Mouse (Mus musculus) MEL (cell line): Measurements from ENCODE around the gene Vsx1.

Experiments
- CTCF ChIP-seq, 3 experiments: IDR thresholded peaks in 2 of 3; conservative IDR thresholded peaks in 1 of 3; 2 replicates each; pipeline ENCODE4 v1.5.1; 2011 to 2012; ENCODE audit warnings: low read length in 3 of 3, low read depth in 2 of 3, mild to moderate bottlenecking in 2 of 3, improper control_type of control experiment in 1 of 3, inconsistent platforms in 1 of 3, mixed read lengths in 1 of 3, moderate library complexity in 1 of 3; ENCODE audit not compliant: control insufficient read depth in 1 of 3, insufficient read depth in 1 of 3, poor library complexity in 1 of 3, severe bottlenecking in 1 of 3
- EP300 ChIP-seq, 2 experiments: IDR thresholded peaks; 2 replicates each; pipeline ENCODE4 v1.6.1; 2011; ENCODE audit warnings: improper control_type of control experiment in 2 of 2, low read length in 2 of 2, low read depth in 1 of 2, mild to moderate bottlenecking in 1 of 2
- KAT2A ChIP-seq: conservative IDR thresholded peaks from 2 replicates; pipeline ENCODE4 v1.6.1; 2012; ENCODE audit warnings: low read depth, low read length, improper control_type of control experiment, inconsistent platforms
- MAFK ChIP-seq: IDR thresholded peaks from 2 replicates; pipeline ENCODE4 v1.6.1; 2011; ENCODE audit warnings: low read depth, mild to moderate bottlenecking, low read length, improper control_type of control experiment, borderline replicate concordance
- MYB ChIP-seq: IDR thresholded peaks from 2 replicates; pipeline ENCODE4 v1.6.1; 2011; ENCODE audit warnings: mild to moderate bottlenecking, low read depth, low read length, improper control_type of control experiment
- RCOR1 ChIP-seq: IDR thresholded peaks from 2 replicates; pipeline ENCODE4 v1.6.1; 2012; ENCODE audit warnings: low read depth, mild to moderate bottlenecking, inconsistent platforms, low read length, improper control_type of control experiment
- SMC3 ChIP-seq: IDR thresholded peaks from 2 replicates; pipeline ENCODE4 v1.6.1; 2011; ENCODE audit warnings: low read depth, low read length, improper control_type of control experiment
- TAL1 ChIP-seq: IDR thresholded peaks from 2 replicates; pipeline ENCODE4 v1.6.1; 2012; ENCODE audit warnings: mild to moderate bottlenecking, inconsistent platforms, low read length, moderate library complexity, mixed read lengths
- USF1 ChIP-seq: IDR thresholded peaks from 2 replicates; pipeline ENCODE4 v1.6.1; 2014; ENCODE audit warnings: low read depth, mild to moderate bottlenecking, inconsistent platforms, low read length, improper control_type of control experiment, moderate library complexity
- USF2 ChIP-seq, 2 experiments: IDR thresholded peaks; 2 replicates each; pipeline ENCODE4 v1.6.1; 2011 to 2012; ENCODE audit warnings: improper control_type of control experiment in 2 of 2, low read length in 2 of 2, borderline replicate concordance in 1 of 2, inconsistent platforms in 1 of 2, low read depth in 1 of 2, mild to moderate bottlenecking in 1 of 2; ENCODE audit not compliant: insufficient read depth in 1 of 2
- ZNF384 ChIP-seq: IDR thresholded peaks from 2 replicates; pipeline ENCODE4 v1.6.1; 2012; ENCODE audit warnings: low read depth, mild to moderate bottlenecking, inconsistent platforms, low read length, improper control_type of control experiment

DNA sequence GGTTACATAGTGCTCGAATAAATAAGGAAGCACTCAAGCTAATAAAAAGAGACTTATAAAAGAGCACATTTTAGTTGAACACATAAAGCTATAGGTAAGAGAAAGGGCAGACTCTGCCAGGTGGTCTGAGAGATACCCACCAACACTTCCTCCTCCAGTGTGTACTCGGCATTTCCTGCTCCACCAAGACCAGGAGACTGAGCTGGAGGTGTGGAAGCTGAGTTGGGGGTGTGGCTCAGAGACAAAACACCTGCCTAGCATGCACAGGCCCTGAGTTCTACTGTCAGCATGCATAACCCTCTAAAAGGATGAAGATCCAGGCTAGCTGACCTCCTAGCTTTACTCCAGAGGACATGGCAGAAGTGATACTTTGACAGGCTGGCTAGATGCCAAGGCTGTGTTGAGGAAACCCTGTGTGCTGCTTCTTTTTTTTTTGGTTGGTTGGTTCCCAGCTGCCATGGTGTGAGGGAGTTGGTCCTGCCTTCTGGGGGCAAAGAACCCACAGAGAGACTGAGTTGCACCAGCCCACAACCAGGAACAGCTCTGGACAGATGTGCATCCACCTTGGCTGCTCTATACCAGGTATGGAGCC is 19.6 kb downstream of the Vsx1 start:
- TF ChIP-seq USF1 (no peak), SMC3 (no peak), CTCF (IDR thresholded peaks at IDR 0.05 in 2 of 3, conservative IDR thresholded peaks at IDR 0.05 in 1 of 3; ENCODE audit: control insufficient read depth in 1 of 3, insufficient read depth in 1 of 3, low read depth in 2 of 3, low read length in 3 of 3, poor library complexity in 1 of 3, severe bottlenecking in 1 of 3) (no peak), ZNF384 (peak; percentile 80), KAT2A (no peak), MYB (no peak), USF2 (IDR thresholded peaks at IDR 0.05; ENCODE audit: borderline replicate concordance in 1 of 2, insufficient read depth in 1 of 2, low read depth in 1 of 2, low read length in 2 of 2) (no peak), MAFK (no peak), TAL1 (peak; percentile 77), RCOR1 (no peak), EP300 (IDR thresholded peaks at IDR 0.05; ENCODE audit: low read depth in 1 of 2, low read length in 2 of 2) (no peak)
